Mouse (Mus musculus) frontal cortex, adult (tissue): Measurements from ENCODE around the gene Trpm3.
"Not testable (repeated sequence)": the region's sequence is repeated elsewhere in the genome, so short reads cannot be mapped to it uniquely, and the experiment has no call there.

Source experiments
- ATAC-seq: cut with Nextera tagmentation; 2 replicates; pipeline ENCODE4 v1.9.2; 2017; ENCODE audit warnings: mild to moderate bottlenecking, moderate library complexity, mixed read lengths; ENCODE audit not compliant: low TSS enrichment

Trpm3 gene

DNA sequence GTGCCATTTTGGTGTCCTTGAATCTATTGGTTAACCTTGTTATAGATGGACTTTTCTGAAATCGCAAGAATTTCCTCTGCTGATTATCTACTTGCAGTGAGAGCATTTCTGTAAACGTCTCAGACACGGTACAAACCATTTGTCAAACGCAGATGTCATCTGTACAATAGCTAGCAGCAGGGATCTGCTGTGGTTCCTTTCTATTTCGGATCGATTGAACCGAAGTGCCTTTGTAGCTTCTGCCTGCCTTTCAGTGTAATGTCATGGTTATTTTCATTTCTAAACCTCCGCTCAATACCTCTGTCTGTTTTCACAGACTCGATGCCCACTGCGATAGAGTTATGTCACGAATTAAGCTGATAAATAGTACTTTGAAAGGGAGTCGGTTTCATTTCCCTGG is 708.9 kb downstream of the Trpm3 start:
- peak; percentile 16; the same call in 1 of the 2 replicates for ATAC-seq

DNA sequence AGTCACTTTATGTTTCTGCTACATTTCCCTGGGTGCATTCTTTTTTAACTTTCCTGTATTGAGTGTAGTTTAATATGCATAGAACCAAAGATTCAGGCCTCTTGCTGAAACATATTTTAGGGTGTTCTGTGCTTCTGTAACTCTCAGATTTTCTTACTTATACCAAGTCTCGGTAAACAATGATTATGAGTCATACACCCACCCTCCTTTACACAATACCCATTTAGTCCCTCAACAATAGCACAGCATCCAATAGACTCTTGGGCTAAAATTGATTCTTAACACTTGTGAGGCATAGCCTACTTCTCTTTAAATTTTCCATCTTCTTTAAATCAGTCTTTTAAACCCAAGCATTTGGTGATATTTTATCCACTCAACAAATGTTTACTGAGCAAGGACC is 709.4 kb downstream of the Trpm3 start:
- ATAC-seq: peak; percentile 62

- ATAC-seq: peak; percentile 75
Observed at GRCm38 (mm10) chr19:22848783-22849576, 710.1 kb downstream of the Trpm3 start.

- ATAC-seq: not testable (repeated sequence)
Observed at GRCm38 (mm10) chr19:22851423-22851822, 712.6 kb downstream of the Trpm3 start.

DNA sequence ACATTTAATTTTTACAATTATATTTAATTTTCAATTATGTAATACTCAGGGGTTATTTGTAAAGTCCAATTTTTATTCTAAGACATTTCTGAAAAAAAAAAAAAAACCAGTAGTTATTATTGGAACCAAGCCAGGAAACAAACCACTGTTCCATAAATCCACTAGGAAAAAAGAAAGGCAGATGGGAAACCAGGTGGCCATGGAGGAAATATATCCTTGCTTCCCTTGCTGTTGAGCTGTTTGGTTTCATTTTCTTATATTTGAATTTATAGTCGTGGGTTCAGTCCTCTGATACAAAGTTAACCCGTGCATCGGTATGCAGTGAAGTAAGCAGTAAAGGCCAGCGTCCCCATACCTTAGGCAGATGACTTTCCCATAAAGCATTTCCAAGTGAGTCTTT is 720.8 kb downstream of the Trpm3 start:
- no peak for ATAC-seq

GRCm38 (mm10) chr19:22867456-22867855 is 728.6 kb downstream of the Trpm3 start:
- peak; percentile 88 for ATAC-seq

GRCm38 (mm10) chr19:22869853-22870252 is 731.0 kb downstream of the Trpm3 start:
- no peak for ATAC-seq

GRCm38 (mm10) chr19:22872456-22872855 is 733.6 kb downstream of the Trpm3 start:
- no peak for ATAC-seq

GRCm38 (mm10) chr19:22880199-22880598 is 741.4 kb downstream of the Trpm3 start:
- ATAC-seq: no peak

DNA sequence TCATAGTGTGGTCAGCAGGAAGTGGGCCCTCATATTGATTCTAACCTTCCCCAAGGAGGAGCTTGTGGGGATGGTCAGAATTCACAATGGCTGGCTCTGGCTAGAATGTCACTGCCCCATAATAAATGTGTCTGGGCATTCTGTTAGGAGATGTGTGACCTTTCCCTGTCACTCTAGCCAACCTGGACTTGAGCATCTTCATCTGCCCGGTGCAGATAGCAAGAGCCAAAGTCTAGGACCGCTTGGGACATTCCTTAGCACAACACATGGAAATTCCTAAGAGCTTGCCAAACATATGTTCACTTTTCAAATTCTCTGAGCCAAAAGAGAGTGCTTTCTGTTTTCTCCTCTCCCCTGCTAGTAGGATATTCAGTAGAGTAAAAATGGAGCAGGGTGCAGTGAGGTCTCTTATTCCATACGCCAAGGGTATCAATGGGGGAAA is 743.8 kb downstream of the Trpm3 start:
- ATAC-seq: peak; percentile 59

GRCm38 (mm10) chr19:22883154-22883553 is 744.3 kb downstream of the Trpm3 start:
- no peak for ATAC-seq

DNA sequence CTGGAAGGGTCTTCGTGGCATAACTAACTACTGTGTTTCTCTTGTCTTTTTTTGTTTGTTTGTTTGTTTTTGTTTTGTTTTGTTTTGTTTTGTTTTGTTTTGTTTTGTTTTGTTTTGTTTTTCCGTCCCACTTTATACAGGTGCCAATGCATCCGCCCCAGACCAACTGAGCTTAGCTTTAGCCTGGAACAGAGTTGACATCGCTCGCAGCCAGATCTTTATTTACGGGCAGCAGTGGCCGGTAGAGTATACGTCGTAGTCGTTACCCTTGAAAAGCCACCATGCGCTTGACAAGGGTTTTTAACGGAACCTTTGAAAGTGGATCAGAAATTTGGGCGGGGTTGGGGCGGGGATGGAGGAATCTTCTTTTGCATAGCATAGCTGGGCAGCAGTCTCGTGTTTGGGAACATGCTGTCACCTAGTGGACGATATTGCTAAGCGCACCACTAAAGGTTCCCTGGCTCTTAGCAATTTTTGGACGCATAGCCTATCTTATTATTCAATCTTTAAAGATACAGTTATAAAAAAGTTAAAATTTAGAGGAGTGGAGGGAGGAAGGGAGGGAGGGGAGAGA is 745.0 kb downstream of the Trpm3 start:
- peak; percentile 84 for ATAC-seq

DNA sequence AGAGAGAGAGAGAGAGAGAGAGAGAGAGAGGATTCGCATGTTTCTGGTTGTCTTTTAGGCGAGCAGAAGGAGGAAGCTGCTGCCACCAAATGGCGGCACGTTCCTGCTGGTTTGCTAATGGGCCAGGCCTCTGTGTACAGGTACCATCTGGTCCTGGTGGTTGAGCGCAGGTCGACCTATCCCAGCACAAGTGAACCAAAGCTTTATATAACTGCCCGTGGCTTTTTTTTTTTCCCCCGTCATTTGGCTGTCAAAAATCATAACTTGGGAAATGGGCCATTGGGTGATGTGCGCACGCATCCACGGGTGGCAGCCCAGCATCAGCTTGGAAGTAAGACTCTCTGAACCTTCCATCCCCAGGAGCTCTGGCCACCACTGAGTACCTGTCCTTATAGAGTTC is 745.5 kb downstream of the Trpm3 start:
- peak; percentile 67 for ATAC-seq

- ATAC-seq: no peak
Observed at GRCm38 (mm10) chr19:22885051-22885450, 746.2 kb downstream of the Trpm3 start.

DNA sequence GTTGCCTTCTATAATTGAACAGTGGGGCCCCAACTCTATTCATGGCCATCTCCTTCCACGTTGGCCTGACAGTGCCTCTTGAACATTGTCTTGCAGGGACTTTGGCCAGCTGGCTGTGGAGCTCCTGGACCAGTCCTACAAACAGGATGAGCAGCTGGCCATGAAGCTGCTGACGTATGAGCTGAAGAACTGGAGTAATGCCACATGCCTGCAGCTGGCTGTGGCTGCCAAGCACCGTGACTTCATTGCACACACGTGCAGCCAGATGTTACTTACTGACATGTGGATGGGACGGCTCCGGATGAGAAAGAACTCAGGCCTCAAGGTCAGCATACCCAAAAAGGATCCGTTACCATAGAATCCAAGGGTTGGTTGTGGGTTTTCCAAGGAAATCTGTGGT is 763.0 kb downstream of the Trpm3 start:
- ATAC-seq: no peak

DNA sequence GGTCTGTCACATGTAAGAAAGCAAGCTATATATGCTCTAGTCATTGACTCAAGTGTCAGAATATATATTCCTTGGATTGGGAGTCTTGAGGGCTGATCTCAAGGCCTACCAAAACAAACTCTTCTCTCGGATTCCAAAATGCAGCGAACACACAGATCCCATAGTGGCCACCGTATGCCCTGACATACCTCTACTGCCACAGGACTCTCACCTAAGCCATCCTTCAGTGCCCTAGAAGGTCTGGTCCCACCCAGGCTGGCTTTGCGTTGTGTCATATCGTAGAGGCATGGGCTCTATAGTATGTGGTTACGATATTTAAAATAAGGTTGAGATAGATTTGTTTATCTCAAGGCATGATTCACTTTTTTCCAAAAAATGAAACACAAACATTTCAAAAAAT is 763.5 kb downstream of the Trpm3 start:
- no peak for ATAC-seq

DNA sequence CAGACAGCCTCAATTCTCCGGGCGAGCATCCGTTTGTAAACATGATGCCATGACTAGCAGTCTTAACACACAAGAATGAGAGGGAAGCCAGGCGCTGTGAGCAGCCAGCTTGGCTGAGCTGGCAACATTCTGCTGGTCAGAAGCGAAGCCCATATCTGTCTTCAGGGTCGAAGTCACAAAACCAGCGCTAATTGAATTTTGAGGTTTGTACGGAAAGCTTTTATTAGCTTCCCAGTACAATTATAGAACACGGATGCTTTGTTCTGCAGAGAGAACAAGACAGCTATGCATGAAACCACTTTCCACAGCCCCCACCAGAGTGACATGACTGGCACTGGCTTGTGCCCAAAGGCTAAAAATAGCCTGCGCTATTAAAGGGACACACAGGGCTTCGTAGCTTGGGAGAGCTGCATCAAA is 766.2 kb downstream of the Trpm3 start:
- ATAC-seq: peak; percentile 80

- no peak for ATAC-seq
Observed at GRCm38 (mm10) chr19:22910686-22911085, 771.8 kb downstream of the Trpm3 start.

DNA sequence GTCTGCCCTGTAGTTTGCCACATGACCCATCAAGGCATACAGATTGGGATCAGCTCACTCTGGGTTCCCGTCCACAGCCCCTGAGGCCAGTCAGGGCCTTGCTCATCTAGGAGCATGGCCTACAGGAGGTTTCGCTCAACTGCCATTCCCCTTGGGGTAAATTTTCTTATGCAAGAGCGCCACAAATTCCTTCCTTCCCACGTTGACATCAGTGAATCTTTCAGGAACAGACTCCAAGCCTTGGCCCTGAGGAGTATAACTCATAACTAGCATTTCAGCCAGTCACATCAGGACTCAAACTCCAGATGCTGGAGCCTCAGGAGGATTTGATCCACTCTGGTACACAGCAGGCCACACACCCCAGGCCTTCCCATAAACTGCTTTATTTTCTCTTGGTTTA is 774.1 kb downstream of the Trpm3 start:
- no peak for ATAC-seq

DNA sequence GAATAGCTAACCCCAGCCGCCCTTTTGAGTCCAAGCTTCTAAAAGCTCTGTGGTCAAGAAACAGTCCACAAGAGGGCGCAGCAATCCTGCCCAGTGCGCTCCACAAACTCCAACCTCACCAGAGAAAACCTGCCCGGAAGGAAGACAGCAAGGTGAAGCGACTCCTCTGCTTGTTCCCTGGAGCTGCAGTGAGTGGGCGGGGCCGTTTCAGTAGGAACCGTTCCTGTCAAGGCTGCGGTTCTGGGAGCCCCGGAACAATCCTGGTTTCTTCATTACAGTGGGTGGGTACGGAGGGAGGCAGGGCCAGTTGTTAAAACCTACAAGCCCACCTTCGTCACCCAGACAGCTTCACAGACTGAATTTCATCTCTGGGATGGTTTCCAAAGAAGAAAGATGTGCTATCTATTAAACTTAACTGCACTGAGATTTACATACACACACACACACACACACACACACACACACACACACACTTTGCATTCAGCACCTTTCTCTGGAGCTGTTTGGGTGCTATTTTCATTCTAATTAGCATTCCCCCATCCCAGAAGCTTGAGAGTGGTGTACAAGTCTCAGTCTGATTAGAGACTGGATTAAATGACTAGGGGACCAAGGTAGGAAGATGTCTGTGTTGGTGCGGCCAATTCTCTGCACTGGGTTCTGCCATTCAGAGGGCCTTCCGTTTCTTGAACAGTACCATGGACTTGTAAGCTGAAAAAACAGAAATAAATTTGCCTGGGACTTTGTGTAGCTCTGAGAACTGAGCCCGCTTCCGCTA is 777.2 kb downstream of the Trpm3 start:
- peak; percentile 75 for ATAC-seq

DNA sequence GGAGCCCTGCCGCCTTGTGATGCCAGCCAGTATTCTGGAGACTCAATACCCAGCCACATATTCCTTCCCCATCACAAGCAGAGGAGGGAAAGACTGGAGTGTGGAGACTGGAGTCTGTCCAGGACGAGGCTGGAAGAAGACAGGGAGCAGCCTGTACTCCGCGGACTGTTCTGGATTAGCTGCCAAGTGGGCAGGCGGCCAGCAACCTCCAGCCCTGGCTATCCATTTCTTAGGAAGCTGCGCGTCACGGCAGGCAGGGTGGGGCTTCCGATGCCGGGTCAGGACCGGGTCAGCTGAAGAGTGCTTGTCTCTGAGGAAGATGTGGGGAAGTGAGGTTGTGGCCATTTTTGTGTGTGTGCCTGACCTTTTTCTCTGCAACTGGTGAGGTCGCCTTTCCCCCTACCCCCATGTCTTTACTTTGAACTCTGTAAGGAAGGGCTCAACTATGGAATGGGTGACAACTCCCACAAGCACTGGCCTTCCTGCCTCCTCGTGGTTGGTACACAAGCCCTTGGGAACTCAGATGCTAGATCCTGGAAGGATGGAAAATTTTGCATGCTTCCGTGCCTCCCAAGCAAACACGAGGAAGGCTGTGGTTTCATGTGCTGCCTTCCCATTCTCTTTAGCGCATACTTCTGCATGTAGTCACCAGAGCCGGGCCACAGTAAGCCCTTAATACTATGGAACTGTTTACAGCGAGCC is 777.9 kb downstream of the Trpm3 start:
- peak; percentile 88 for ATAC-seq

DNA sequence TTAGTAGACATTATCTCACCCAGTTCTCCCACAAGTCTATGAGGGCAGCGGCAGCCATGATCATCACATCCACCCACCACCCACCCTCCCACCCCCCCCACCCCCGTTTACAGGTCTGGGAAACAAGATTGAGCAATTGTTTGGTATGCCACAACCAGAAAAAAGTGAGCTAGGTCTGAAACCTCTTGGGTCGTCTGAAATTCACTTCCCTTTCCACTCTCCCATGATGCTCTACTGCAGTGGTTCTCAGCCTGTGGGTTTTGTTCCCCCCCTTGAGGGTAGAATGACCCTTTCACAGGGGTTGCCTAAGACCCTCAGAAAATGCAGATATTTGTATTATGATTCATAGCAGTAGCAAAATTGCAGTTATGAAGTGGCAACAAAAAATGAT is 778.5 kb downstream of the Trpm3 start:
- ATAC-seq: no peak
